Mouse (Mus musculus) cerebellum, adult 8-10 months (tissue): ENCODE results near the gene Cmya5.

Source experiments
- DNase-seq: peaks from one replicate; pipeline ENCODE4 v3.0.0; 2022

Gene Cmya5

DNA sequence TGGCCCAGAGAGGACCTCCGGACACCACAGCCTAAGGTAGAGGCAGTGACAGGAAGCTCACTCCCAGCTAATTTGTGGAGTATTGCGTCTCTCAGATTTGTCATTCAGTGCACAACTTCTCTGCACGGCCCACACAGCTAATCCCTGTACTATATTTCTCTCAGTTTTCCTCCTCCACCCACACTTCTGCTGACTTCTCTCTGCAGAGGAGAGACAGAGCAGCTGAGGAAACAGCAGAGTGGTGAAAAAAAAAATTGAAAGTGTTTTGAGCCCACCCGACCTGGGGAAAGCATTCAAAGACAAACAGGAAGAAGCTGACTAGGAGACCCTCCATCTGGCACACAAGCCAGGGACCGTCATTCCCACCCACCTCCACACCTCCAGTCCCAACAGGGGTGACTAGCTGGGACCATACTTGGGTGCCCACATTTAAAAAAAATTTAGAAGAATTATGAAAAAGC lies 85.9 kb downstream of the Cmya5 start:
- no peak for DNase-seq

- DNase-seq, result no peak
These were observed 86.8 kb downstream of the Cmya5 start for GRCm38 (mm10) chr13:93057492-93058260.

- no peak for DNase-seq
These were observed 88.4 kb downstream of the Cmya5 start for GRCm38 (mm10) chr13:93056091-93056490.

DNA sequence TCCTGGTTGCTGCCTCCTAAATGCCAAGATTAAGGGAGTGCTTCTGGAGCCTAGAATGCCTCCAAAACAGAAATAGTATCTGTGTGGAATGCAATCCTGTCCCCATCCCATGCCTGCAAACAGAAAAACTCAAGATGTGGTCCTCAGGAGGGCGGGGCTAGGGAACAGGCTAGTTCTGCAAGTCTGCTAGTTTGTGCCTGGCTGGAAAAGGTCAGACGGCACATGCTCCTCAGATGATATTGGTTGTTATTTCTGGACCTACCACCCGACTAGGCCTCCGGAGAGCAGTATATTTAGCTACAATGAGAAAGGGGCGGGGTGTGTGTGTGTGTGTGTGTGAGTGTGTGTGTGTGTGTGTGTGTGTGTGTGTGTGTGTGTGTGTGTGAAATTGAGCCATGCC lies 93.0 kb downstream of the Cmya5 start:
- no peak for DNase-seq

DNA sequence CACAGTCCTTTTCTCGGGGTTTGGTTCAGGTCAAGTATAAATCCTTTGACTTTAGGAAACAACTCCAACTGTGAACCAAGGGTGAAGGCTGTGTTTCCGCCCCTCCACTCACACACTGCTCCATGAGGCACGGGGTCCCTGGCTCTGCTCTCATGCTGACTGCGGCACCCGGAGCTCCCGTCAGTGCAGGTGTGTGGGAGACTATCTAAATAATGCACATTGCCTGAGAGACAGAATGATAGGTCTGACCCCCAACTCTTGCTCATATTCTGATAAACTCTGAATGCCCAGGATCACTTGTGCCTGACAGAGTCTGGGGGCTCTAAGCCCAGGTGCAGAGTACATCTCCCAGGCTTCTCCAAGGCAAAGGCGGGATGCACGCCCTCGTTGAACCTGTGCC lies 103.5 kb downstream of the Cmya5 start:
- DNase-seq, result no peak

DNA sequence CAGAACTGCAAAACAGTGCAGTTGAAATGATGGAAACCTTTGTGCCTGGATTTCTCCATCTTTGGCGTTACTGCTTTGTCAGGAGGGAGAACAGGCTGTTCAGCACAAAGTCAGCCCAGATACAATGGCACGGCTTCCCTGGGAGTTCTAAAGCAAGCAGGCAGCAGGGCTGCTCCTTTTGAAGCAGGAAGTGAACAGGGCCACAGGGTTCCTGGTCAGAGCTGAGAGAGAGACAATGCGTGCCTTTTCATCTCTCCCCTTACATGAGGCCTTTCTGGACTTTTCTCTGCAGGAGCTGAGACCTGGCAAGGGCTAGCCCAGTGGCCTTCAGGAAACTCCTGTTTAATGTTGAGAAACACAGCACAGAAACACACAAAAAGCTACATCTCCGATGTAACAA lies 108.3 kb downstream of the Cmya5 start:
- no peak for DNase-seq

GRCm38 (mm10) chr13:93029337-93029736 lies 115.2 kb downstream of the Cmya5 start:
- no peak for DNase-seq

DNA sequence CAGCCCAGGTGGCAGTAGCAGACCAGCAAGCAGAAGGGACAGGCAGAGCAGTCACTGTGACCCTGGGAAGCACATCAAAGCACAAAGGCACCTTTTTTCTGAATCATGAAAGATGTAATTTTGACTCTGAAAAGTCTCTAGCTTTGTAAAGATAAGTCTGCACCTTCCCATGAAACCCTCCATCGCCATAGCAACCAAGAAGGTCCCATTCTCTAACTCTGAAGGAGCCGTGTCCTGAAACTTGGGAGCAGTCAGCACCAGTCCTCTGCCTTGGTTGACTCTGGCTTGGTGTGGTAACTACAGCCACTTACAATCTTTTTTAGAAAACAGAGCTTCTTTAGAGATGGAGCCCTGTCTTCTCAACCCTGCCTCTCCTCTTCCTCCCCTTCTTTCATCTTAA lies 119.7 kb downstream of the Cmya5 start:
- no peak for DNase-seq

DNA sequence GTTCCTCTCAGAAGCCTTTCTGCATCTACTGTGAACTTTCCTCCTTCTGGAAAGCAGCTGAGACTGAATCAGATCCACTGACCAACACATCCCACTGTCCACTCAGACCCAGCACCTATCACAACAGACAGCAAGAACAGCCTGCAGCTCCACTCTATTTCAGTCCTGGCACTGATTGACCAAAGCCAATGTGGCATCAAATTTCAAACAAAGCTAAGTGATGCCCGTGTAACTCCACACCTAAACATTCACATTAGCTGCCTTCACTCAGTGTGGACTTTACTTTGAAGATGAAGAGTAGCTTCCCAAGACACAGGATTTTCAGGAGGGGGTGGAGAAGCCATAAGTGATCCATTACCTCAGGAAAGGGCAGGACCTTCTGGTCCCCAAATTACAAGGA lies 122.4 kb downstream of the Cmya5 start:
- DNase-seq, result no peak

GRCm38 (mm10) chr13:93012952-93013351 lies 131.6 kb downstream of the Cmya5 start:
- no peak for DNase-seq

GRCm38 (mm10) chr13:93011315-93011714 lies 133.2 kb downstream of the Cmya5 start:
- no peak for DNase-seq

DNA sequence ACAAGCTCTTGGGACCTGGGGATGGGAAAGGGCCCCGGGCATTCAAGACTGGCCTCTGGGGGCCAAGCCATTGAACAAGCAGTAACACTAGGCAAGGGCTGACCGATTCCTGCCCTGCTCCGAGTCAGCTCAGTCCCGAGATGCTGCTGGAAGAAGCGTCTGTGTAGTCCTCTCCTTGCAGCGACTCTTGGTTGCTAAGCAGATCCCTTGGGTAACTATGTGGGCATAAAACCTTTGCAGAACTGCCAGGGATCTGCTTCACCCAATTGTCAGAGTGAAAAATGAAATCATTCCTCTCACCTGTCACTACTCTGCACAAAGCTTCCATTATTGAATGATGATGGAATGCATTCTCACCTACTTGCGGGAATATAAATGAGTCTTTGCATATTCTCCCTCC lies 134.0 kb downstream of the Cmya5 start:
- DNase-seq, result no peak

DNA sequence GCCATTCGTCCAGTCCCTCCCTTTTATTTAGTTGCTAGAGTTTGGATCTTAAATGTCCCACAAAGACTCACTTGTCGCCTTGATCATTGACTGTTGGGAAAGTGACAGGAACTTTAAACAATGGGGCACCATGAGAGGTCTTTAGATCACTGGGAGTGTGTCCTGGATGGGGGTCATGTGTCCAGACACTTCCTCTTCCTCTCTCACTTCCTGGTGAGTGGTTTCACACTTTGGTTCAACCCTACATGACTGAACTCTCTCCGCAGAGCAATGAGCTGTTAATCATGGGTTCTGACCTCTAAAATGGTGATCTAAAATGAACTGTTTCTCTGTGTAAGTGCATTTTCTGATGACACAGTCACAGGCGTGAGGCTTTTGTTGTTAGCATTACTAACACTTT lies 137.4 kb downstream of the Cmya5 start:
- no peak for DNase-seq

DNA sequence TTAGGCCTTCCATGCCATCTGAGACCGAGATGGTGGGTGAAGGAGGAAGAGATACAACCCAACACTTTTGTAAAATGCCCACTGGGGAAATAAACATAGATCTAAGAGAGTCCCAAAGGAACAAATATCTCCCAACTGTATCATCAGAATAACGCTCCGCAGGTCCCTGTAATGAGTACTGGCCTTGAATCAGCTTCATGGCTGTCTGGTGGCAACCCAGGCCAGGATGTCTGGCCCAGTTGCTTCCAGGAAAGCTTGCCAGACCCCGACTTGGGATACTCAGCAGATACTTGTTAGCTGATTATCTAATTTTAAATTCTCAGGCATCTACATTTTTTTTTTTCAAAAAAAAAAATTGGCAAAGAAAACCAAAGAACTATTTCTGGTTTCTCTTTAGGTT lies 138.2 kb downstream of the Cmya5 start:
- no peak for DNase-seq

DNA sequence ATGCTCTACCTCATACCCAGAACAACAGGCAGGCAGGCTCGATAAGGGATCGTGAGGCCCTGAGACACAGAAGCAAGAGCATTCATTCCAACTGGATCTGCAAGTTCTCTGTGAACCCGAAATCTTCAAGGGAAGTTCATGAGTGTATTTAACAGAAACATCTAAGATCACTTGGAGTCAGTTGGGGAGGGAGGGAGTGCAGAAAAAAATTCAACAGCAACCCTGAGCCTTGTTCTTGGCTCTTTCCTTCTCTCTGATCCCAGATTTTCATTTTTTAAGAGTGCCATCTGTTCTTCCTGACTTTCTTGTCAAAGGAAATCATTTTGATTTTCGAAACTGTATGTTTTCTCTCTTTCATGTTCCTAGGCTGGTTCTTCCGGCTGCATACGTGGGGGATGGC lies 140.5 kb downstream of the Cmya5 start:
- no peak for DNase-seq

GRCm38 (mm10) chr13:93002456-93002855 lies 142.1 kb downstream of the Cmya5 start:
- no peak for DNase-seq

DNA sequence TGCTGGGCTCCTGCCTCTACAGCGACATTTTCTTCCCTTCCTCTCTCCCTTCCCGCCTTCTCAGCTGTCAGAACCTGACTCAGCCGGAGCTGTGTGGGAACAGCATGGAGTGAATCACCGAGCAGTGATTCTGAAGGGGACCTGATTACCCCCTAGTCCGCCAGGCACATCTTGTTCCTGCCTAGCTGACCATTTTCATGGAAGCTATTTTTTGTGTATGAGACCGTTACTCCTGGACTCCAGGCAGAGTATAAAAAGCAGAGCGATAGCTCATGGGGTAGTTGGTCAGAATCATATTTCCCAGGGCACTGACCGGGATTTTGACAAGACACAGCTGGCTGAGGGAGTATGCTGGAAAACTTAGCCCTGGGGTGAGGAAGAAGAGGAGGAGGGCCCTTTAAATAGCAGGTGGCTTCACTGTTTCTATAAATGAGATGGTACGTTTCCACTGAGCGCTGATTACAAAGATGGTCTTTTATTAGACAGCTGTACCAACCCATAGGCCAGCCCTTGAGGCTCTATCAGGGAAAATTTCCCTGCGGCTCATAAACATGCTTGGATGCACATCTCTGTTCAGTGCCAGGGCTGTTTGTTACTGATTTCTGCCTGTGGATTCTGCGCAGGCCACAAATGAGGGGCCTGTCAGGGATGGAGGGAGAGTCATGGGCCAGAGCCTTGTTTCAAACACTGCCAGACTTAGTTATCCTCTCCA lies 143.7 kb downstream of the Cmya5 start:
- no peak for DNase-seq

DNA sequence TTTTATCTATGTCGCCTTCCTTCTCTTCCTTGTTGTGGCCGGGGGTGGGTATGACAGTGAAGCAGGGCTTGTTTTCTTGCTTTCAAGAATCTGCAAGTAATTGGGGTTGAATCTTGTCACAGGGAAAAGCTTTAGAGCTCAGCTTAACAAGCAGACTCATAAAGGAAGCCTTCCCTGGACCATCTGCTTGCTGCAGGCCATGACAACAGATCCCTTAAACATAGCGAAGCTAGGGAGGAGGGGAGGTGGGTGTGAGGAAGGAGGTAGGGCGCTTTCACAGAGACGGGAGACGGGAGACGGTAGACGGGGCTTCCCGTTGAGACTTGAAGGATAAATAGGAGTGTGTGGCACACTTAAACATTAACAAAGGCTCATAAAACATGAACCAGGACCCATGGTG lies 144.7 kb downstream of the Cmya5 start:
- no peak for DNase-seq

GRCm38 (mm10) chr13:92994743-92995142 lies 149.8 kb downstream of the Cmya5 start:
- DNase-seq, result no peak

DNA sequence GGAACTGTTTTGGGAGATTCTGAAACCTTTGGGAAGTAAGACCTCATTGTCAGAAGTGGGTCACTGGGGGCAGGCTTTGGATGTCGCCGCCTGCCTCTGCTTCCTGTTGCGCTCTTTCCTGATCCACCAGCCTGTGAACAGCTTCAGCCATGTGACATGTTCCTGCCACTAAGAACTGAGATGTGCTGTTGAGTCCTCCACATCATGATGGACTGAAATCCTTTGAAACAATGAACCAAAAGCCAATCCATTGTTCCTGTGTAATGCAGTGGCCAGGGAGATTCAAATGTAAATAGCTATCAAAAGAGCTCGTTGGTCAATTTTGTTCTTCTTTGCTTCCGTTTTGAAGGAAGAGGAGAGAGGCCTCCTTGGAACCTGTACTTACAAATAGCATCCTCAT lies 151.7 kb downstream of the Cmya5 start:
- DNase-seq, result no peak
